Mouse (Mus musculus): ENCODE data around the gene Ecm1.

- no peak for TF ChIP-seq CTCF (IDR thresholded peaks at IDR 0.05; ENCODE audit: extremely low read depth, insufficient read depth, insufficient read length, insufficient replicate concordance)
- no peak for TF ChIP-seq POLR2A (IDR thresholded peaks at IDR 0.05; ENCODE audit: low read depth, low read length)
These were observed 7.1 kb downstream of the Ecm1 start for GRCm38 (mm10) chr3:95732297-95732696.

Data from spleen, adult 2 months (tissue).